Mouse (Mus musculus): Measurements from ENCODE around the gene Gadd45a.

GRCm38 (mm10) chr6:66992232-66992631 lies 45.0 kb downstream of the Gadd45a start:
- no peak for TF ChIP-seq CTCF (IDR thresholded peaks at IDR 0.05; ENCODE audit: low read depth)
- no peak for TF ChIP-seq EP300 (optimal IDR thresholded peaks at IDR 0.05)

Measured in stomach, postnatal 0 days (tissue).